Mouse (Mus musculus) adrenal gland, postnatal 0 days (tissue): ENCODE measurements around the gene Rmnd5a. TPM values are rescaled to one million over a fixed set of nuclear protein-coding genes. Genes with fewer than 3 reads are reported as not detected.

Experiments used
- polyA plus RNA-seq: library from polyadenylated mRNA; unstranded; fragments of >200 nt; fragmentation: Nextera tagmentation; extraction: Ambion mirVana; gene quantifications from 2 replicates; pipeline ENCODE4 v1.2.1, GENCODE M21; 2015

Gene Rmnd5a
- 7.3 and 9.0 TPM in 2 replicates for polyA plus RNA-seq

GRCm38 (mm10) chr6:71440492-71441250 is at the start of gene Rmnd5a:
TSS of gene Rmnd5a (minus strand) at chr6:71440637.

GRCm38 (mm10) chr6:71373249-71373775 is 67.1 kb downstream of the Rmnd5a start, which contains the start of gene Cd8a:
TSS of gene Cd8a (plus strand) at chr6:71373427.

Other genes with a start within 250 kb of the Rmnd5a start
- gene Fabp1, start 240.8 kb downstream of the Rmnd5a start, polyA plus RNA-seq: 167 and 268 TPM in 2 replicates
- 50.0 and 64.3 TPM in 2 replicates for gene Krcc1, start 169.0 kb downstream of the Rmnd5a start, polyA plus RNA-seq
- gene Smyd1, start 118.4 kb downstream of the Rmnd5a start, polyA plus RNA-seq: 0.68 and 0.84 TPM in 2 replicates
- 0.08 and 0.63 TPM in 2 replicates for gene Cd8b1, start 117.8 kb downstream of the Rmnd5a start, polyA plus RNA-seq
- 0.30 TPM in 1 of 2 replicates, not detected in the other for gene Cd8a, start 67.2 kb downstream of the Rmnd5a start, polyA plus RNA-seq
- 23.6 and 24.8 TPM in 2 replicates for gene Rnf103, start 53.3 kb upstream of the Rmnd5a start, polyA plus RNA-seq
- 114 and 124 TPM in 2 replicates for gene Chmp3, start 103.2 kb upstream of the Rmnd5a start, polyA plus RNA-seq
- 15.8 and 19.5 TPM in 2 replicates for gene Kdm3a, start 192.4 kb upstream of the Rmnd5a start, polyA plus RNA-seq